Mouse (Mus musculus): Measurements from ENCODE around the gene Mrtfa. TPM values are rescaled to one million over a fixed set of nuclear protein-coding genes. Genes with fewer than 3 reads are reported as not detected.

Mrtfa gene
- polyA plus RNA-seq, 2 experiments, result 3.4 to 4.8 TPM

DNA sequence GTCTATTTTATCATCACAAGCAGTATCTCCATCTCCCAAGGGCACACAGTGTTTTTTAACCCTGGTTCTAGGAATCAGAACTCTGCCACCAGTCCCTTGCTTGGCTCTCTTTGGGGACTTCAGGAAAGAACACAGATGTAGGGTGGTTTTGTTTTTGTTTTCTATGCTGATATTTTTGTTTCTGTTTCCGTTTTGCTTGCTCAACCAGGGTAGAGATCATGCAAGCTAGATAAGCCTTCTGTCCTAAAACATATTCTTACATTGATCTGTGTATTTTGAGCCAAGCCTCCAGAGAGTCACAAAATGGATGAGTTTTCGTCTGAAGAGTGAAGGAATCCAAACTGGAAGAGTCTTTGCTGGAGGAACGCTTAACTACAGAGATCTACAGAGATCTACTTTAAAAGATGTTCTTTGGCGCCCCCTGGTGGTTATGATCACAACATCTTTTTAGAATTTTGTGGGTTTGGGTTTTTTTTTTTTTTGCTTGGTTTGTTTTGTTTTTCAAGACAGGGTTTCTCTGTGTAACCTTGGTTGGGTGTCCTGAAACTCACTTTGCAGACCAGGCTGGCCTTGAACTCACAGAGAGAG is 8.9 kb upstream of the Mrtfa start:
- H3K4me2 ChIP-seq (ENCODE audit: low read depth), result peak overlapping the region; percentile 32
- H3K9me3 ChIP-seq (ENCODE audit: control insufficient read depth, low read length), result no peaks in the 10 kb centered on the region
- WGBS (ENCODE audit: insufficient replicate concordance), result 19% methylated on average over 4 of the region's 4 CpGs
- ATAC-seq (ENCODE audit: insufficient read depth) (no peak), DNase-seq (ENCODE audit: low read depth in 3 of 3, low spot score in 3 of 3) (peak; percentile 52 to 64 (median 59))
- no peaks in the 10 kb centered on the region for H3K27me3 ChIP-seq (ENCODE audit: control insufficient read depth, insufficient read depth, low read length)
- TF ChIP-seq CTCF (IDR thresholded peaks at IDR 0.05; ENCODE audit: low read depth), result peak; percentile 61
- no peak for TF ChIP-seq EP300 (IDR thresholded peaks at IDR 0.05; ENCODE audit: low read depth)
- H3K4me1 ChIP-seq (replicated peaks; ENCODE audit: control insufficient read depth in 2 of 2, insufficient read depth in 2 of 2, low read length in 1 of 2), result peaks cover 0 to 8% of the 10 kb centered on the region in 2 experiments; a peak in 2 of 4 replicates
- no peak overlapping the region for H3K27ac ChIP-seq
- H3K9ac ChIP-seq (replicated peaks), result no peak overlapping the region
- H3K4me3 ChIP-seq (ENCODE audit: insufficient read depth in 1 of 2, low read depth in 2 of 2, low read length in 2 of 2), result no peak overlapping the region
- no peaks in the 10 kb centered on the region for H3K36me3 ChIP-seq (replicated peaks; ENCODE audit: control insufficient read depth, insufficient read depth, low read depth)

- Histone ChIP-seq H3K9ac (replicated peaks) (no peak overlapping the region), H3K27me3 (ENCODE audit: control insufficient read depth, insufficient read depth, low read length) (no peaks in the 10 kb centered on the region), H3K4me2 (ENCODE audit: low read depth) (no peak overlapping the region), H3K36me3 (replicated peaks; ENCODE audit: control insufficient read depth, insufficient read depth, low read depth) (no peaks in the 10 kb centered on the region), H3K27ac (no peak overlapping the region), H3K4me3 (ENCODE audit: insufficient read depth in 1 of 2, low read depth in 2 of 2, low read length in 2 of 2) (no peak overlapping the region), H3K4me1 (replicated peaks; ENCODE audit: control insufficient read depth in 2 of 2, insufficient read depth in 2 of 2, low read length in 1 of 2) (peaks cover 0 to 8% of the 10 kb centered on the region in 2 experiments; a peak in 2 of 4 replicates), H3K9me3 (ENCODE audit: control insufficient read depth, low read length) (no peaks in the 10 kb centered on the region)
- ATAC-seq (ENCODE audit: insufficient read depth) (no peak), DNase-seq (ENCODE audit: low read depth in 3 of 3, low spot score in 3 of 3) (no peak)
- TF ChIP-seq CTCF (IDR thresholded peaks at IDR 0.05; ENCODE audit: low read depth), result peak; percentile 51
- no peak for TF ChIP-seq EP300 (IDR thresholded peaks at IDR 0.05; ENCODE audit: low read depth)
- WGBS (ENCODE audit: insufficient replicate concordance), result 75% methylated on average over 5 of the region's 5 CpGs
These were observed 7.9 kb upstream of the Mrtfa start for GRCm38 (mm10) chr15:81198447-81198846.

DNA sequence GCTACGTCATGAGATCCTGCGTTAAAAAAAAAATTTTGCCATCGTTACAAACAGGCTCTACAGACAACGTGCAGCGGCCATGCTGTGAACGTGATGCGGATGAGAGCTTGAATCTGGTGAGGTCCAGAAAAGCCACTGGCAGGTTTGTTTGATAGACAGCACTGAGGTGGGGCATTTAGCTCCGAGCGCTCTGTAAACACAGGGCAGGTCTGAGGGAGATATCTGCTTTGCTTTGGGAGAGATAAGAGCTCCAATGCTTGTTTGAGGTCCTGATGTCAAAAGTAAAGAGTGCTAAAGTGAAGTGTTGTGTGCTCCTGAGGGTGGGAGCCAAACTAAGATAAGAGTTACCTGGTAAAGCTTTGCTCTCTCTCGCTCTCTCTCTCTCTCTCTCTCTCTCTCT is 6.6 kb upstream of the Mrtfa start:
- Histone ChIP-seq H3K4me1 (replicated peaks; ENCODE audit: control insufficient read depth in 2 of 2, insufficient read depth in 2 of 2, low read length in 1 of 2) (peaks cover 0 to 8% of the 10 kb centered on the region in 2 experiments; a peak in 2 of 4 replicates), H3K27me3 (ENCODE audit: control insufficient read depth, insufficient read depth, low read length) (no peaks in the 10 kb centered on the region), H3K36me3 (replicated peaks; ENCODE audit: control insufficient read depth, insufficient read depth, low read depth) (no peaks in the 10 kb centered on the region), H3K9me3 (ENCODE audit: control insufficient read depth, low read length) (no peaks in the 10 kb centered on the region), H3K4me3 (ENCODE audit: insufficient read depth in 1 of 2, low read depth in 2 of 2, low read length in 2 of 2) (no peak overlapping the region), H3K4me2 (ENCODE audit: low read depth) (no peak overlapping the region), H3K27ac (no peak overlapping the region), H3K9ac (replicated peaks) (no peak overlapping the region)
- peak in 1 of 3 experiments; percentile 16 for DNase-seq (ENCODE audit: low read depth in 3 of 3, low spot score in 3 of 3)
- WGBS (ENCODE audit: insufficient replicate concordance), result 46% methylated on average over 10 of the region's 10 CpGs
- TF ChIP-seq CTCF (IDR thresholded peaks at IDR 0.05; ENCODE audit: low read depth) (no peak), EP300 (IDR thresholded peaks at IDR 0.05; ENCODE audit: low read depth) (no peak)
- peak; percentile 47; the same call in 1 of the 2 replicates for ATAC-seq (ENCODE audit: insufficient read depth)

- Histone ChIP-seq H3K27ac (no peak overlapping the region), H3K9me3 (ENCODE audit: control insufficient read depth, low read length) (no peaks in the 10 kb centered on the region)
- no peak for DNase-seq (ENCODE audit: low read depth in 3 of 3, low spot score in 3 of 3)
These were observed 4.9 kb upstream of the Mrtfa start for GRCm38 (mm10) chr15:81195447-81195846.

DNA sequence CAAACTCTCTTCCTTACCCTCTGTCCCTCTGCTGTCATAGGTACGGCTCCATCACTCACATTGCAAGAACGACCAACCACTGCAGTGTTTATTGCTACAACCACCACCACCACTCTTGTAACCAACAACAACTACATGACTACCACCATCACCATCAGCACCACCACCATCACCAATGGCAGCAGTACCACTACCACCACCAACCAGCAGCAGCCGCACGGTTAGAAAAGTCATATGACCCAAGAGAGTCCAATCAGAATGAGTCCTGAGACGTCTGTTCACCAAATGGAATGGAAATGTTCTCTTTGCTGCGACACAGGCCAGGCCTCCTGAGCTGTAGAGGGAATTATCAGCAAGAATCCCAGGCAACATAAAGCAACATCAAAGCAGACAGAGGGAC is 4.2 kb upstream of the Mrtfa start:
- no peak for DNase-seq (ENCODE audit: low read depth in 3 of 3, low spot score in 3 of 3)
- ATAC-seq (ENCODE audit: insufficient read depth), result no peak
- Histone ChIP-seq H3K9me3 (ENCODE audit: control insufficient read depth, low read length) (no peaks in the 10 kb centered on the region), H3K36me3 (replicated peaks; ENCODE audit: control insufficient read depth, insufficient read depth, low read depth) (no peaks in the 10 kb centered on the region), H3K4me3 (ENCODE audit: insufficient read depth in 1 of 2, low read depth in 2 of 2, low read length in 2 of 2) (no peak overlapping the region), H3K4me1 (replicated peaks; ENCODE audit: control insufficient read depth in 2 of 2, insufficient read depth in 2 of 2, low read length in 1 of 2) (peaks cover 4 to 16% of the 10 kb centered on the region in 2 experiments), H3K27me3 (ENCODE audit: control insufficient read depth, insufficient read depth, low read length) (no peaks in the 10 kb centered on the region), H3K4me2 (ENCODE audit: low read depth) (no peak overlapping the region), H3K27ac (no peak overlapping the region), H3K9ac (replicated peaks) (no peak overlapping the region)
- WGBS (ENCODE audit: insufficient replicate concordance), result 78% methylated on average over 6 of the region's 6 CpGs
- no peak for TF ChIP-seq EP300 (IDR thresholded peaks at IDR 0.05; ENCODE audit: low read depth)
- no peak for TF ChIP-seq CTCF (IDR thresholded peaks at IDR 0.05; ENCODE audit: low read depth)

More at GRCm38 (mm10) chr15:81195447-81195846, 4.9 kb upstream of the Mrtfa start:
- Histone ChIP-seq H3K27me3 (ENCODE audit: control insufficient read depth, insufficient read depth, low read length) (no peaks in the 10 kb centered on the region), H3K9ac (replicated peaks) (no peak overlapping the region), H3K4me3 (ENCODE audit: insufficient read depth in 1 of 2, low read depth in 2 of 2, low read length in 2 of 2) (no peak overlapping the region), H3K4me1 (replicated peaks; ENCODE audit: control insufficient read depth in 2 of 2, insufficient read depth in 2 of 2, low read length in 1 of 2) (peaks cover 4 to 16% of the 10 kb centered on the region in 2 experiments), H3K4me2 (ENCODE audit: low read depth) (no peak overlapping the region), H3K36me3 (replicated peaks; ENCODE audit: control insufficient read depth, insufficient read depth, low read depth) (no peaks in the 10 kb centered on the region)
- TF ChIP-seq CTCF (IDR thresholded peaks at IDR 0.05; ENCODE audit: low read depth) (no peak), EP300 (IDR thresholded peaks at IDR 0.05; ENCODE audit: low read depth) (no peak)
- 35% methylated on average over 4 of the region's 4 CpGs for WGBS (ENCODE audit: insufficient replicate concordance)
- no peak for ATAC-seq (ENCODE audit: insufficient read depth)

All from liver, embryonic 14.5 days (tissue).